Comparison of ENCODE assay signal across 10 mouse cellular contexts in genomic region chr19:20836055-20836845, GRCm38 (mm10).
DNase-seq lines count a peak whose midpoint lies in the region; ATAC-seq and TF ChIP-seq lines count a peak whose summit lies in the region.
"Had no signal": no experiment of that assay in that cellular context is flagged by ENCODE, and none has a peak within 500 bp of the region (broad histone marks: within the 10 kb centered on the region; RNA-seq: fewer than 3 reads in every experiment).

No protein-coding gene starts in this region.

- no peaks in the 10 kb centered on the region for H3K9me3 ChIP-seq in embryonic facial prominence, embryonic 10.5 days
- H3K9me3 ChIP-seq: neural tube, embryonic 13.5 days had no signal

- H3K27me3 ChIP-seq in embryonic facial prominence, embryonic 10.5 days (replicated peaks; ENCODE audit: low read depth, poor library complexity, severe bottlenecking) = no peaks in the 10 kb centered on the region
- H3K27me3 ChIP-seq: neural tube, embryonic 13.5 days had no signal

- ATAC-seq in activated CD4-positive, CD25-positive, alpha-beta regulatory T cell, adult 4 months = no peak
- ATAC-seq: forebrain, embryonic 14.5 days had no signal

- 67% methylated on average over 9 of the region's 9 CpGs for WGBS in embryonic facial prominence, embryonic 10.5 days

- no peak overlapping the region for H3K4me3 ChIP-seq in embryonic facial prominence, embryonic 10.5 days
- H3K4me3 ChIP-seq in gastrocnemius, adult 2 months = no peak overlapping the region
- H3K4me3 ChIP-seq: neural tube, embryonic 13.5 days had no signal

- H3K36me3 ChIP-seq in embryonic facial prominence, embryonic 10.5 days (replicated peaks) = no peaks in the 10 kb centered on the region
- H3K36me3 ChIP-seq: neural tube, embryonic 13.5 days had no signal

- H3K27ac ChIP-seq in embryonic facial prominence, embryonic 10.5 days (replicated peaks) = no peak overlapping the region
- no peak overlapping the region for H3K27ac ChIP-seq in gastrocnemius, adult 2 months
- H3K27ac ChIP-seq: neural tube, embryonic 13.5 days had no signal

- intact Hi-C loops in gastrocnemius, adult 2 months (cut with DNase I) = no loop called here

- H3K4me1 ChIP-seq in embryonic facial prominence, embryonic 10.5 days = 0 out of 2 replicates have a peak, but pooled peaks cover 7% of the 10 kb centered on the region

- TF ChIP-seq CTCF in gastrocnemius, adult 2 months (IDR thresholded peaks at IDR 0.05) = no peak

- peak; percentile 31 for DNase-seq in kidney, adult 9 months
- DNase-seq in kidney, adult 11 months = no peak
- peak; percentile 26 for DNase-seq in embryonic facial prominence, embryonic 10.5 days (ENCODE audit: low spot score)
- DNase-seq in gastrocnemius, adult 2 months = peak; percentile 20
- peak; percentile 3 to 11 for DNase-seq in kidney, postnatal 36 days
- DNase-seq in frontal cortex, postnatal 36 days (ENCODE audit: low spot score in 2 of 2) = no peak
- DNase-seq: cerebellum, postnatal 25 days had no signal

Comparison
In these comparisons a context has a peak if more than half of its experiments do, and no peak if none do; other contexts are left out.
1. DNase-seq: peak in kidney, adult 9 months (single experiment), embryonic facial prominence, embryonic 10.5 days (single experiment), gastrocnemius, adult 2 months (single experiment) and kidney, postnatal 36 days (2 of 2); none in kidney, adult 11 months (single experiment) and frontal cortex, postnatal 36 days (0 of 2).